ENCODE assay signal across 9 mouse cellular contexts in the genomic region with DNA sequence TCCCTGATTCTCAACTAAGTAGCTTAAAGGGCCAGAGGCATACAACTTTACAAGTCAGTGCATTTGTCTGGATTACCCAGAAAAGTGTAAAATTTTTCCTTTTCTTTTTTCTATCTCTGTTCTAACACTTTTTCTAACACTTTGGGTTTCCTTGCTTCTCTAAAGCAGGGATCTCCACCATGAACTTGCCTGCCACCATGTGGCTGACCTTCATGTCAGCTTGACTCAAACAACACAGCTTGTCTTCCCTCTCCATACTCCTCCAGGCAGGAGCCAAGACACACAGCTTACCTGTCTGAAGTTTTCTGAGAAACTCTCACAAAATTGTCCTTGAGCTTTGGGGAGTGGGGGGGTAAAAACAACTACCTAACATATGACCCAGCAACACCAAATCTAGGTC. TPM values are rescaled to one million over a fixed set of nuclear protein-coding genes. Genes with fewer than 3 reads are reported as not detected.
DNase-seq lines count a peak whose midpoint lies in the region; ATAC-seq lines count a peak whose summit lies in the region.
"Had no signal": no experiment of that assay in that cellular context is flagged by ENCODE, and none has a peak within 500 bp of the region (broad histone marks: within the 10 kb centered on the region; RNA-seq: fewer than 3 reads in every experiment).

No protein-coding gene starts in this region.

- H3K4me3 ChIP-seq in heart, embryonic 11.5 days (ENCODE audit: low read depth, low read length), result no peak overlapping the region
- H3K4me3 ChIP-seq in neural tube, embryonic 15.5 days (replicated peaks), result no peak overlapping the region
- H3K4me3 ChIP-seq: limb, embryonic 13.5 days had no signal

- no peak for ATAC-seq in heart, embryonic 11.5 days (replicated peaks; ENCODE audit: insufficient number of reproducible peaks, low FRiP score, low TSS enrichment)
- ATAC-seq in neural tube, embryonic 15.5 days (ENCODE audit: low FRiP score), result no peak
- ATAC-seq in granulocyte monocyte progenitor cell, adult 5-6 weeks (replicated peaks; ENCODE audit: poor library complexity, severe bottlenecking), result no peak

- H3K9me3 ChIP-seq in heart, embryonic 11.5 days (replicated peaks; ENCODE audit: control insufficient read depth, low read length), result no peaks in the 10 kb centered on the region
- H3K9me3 ChIP-seq in neural tube, embryonic 15.5 days (replicated peaks), result no peaks in the 10 kb centered on the region

- H3K27ac ChIP-seq in heart, embryonic 11.5 days (ENCODE audit: low read depth, low read length), result no peak overlapping the region
- H3K27ac ChIP-seq in neural tube, embryonic 15.5 days (replicated peaks), result no peak overlapping the region
- H3K27ac ChIP-seq: limb, embryonic 13.5 days had no signal

- no peaks in the 10 kb centered on the region for H3K36me3 ChIP-seq in heart, embryonic 11.5 days (ENCODE audit: control insufficient read depth, insufficient read depth, low read length)
- H3K36me3 ChIP-seq in neural tube, embryonic 15.5 days, result no peaks in the 10 kb centered on the region
- H3K36me3 ChIP-seq: limb, embryonic 13.5 days had no signal

- H3K4me1 ChIP-seq in heart, embryonic 11.5 days (ENCODE audit: control insufficient read depth, insufficient read depth, low read length), result no peaks in the 10 kb centered on the region
- no peaks in the 10 kb centered on the region for H3K4me1 ChIP-seq in neural tube, embryonic 15.5 days
- H3K4me1 ChIP-seq: limb, embryonic 13.5 days had no signal

- peak; percentile 23 to 64 for DNase-seq in heart, adult 18-20 months
- DNase-seq in 3T3-L1 (ENCODE audit: low read depth, low spot score), result peak; percentile 51
- peak; percentile 38 for DNase-seq in ES-CJ7 (ENCODE audit: low read depth, low spot score)
- DNase-seq in kidney, postnatal 36 days, result peak; percentile 43 to 81
- no peak for DNase-seq in layer of hippocampus, adult 9-10 months (ENCODE audit: low spot score)

- H3K4me2 ChIP-seq in heart, embryonic 11.5 days, result no peak overlapping the region
- no peak overlapping the region for H3K4me2 ChIP-seq in neural tube, embryonic 15.5 days
- H3K4me2 ChIP-seq: limb, embryonic 13.5 days had no signal

- H3K27me3 ChIP-seq in heart, embryonic 11.5 days (ENCODE audit: control insufficient read depth, insufficient read depth, low read length), result no peaks in the 10 kb centered on the region
- no peaks in the 10 kb centered on the region for H3K27me3 ChIP-seq in neural tube, embryonic 15.5 days (replicated peaks)
- H3K27me3 ChIP-seq: limb, embryonic 13.5 days had no signal

- no peak overlapping the region for H3K9ac ChIP-seq in heart, embryonic 11.5 days (ENCODE audit: low read depth, low read length)
- no peak overlapping the region for H3K9ac ChIP-seq in neural tube, embryonic 15.5 days (replicated peaks)
- H3K9ac ChIP-seq: limb, embryonic 13.5 days had no signal

RNA-seq across cellular contexts. Expression of a gene that starts 17.9 kb away (rescaled TPM):
- total RNA-seq in heart, adult 18-20 months (2021), result 10 to 100 TPM; 76.8 to 80.9 TPM
- 47.1 TPM in 2 replicates for polyA plus RNA-seq in heart, embryonic 11.5 days (2014; fragmentation: Nextera tagmentation; extraction: Ambion mirVana)
- polyA plus RNA-seq in neural tube, embryonic 15.5 days (2015; fragmentation: Nextera tagmentation; extraction: Ambion mirVana), result 10.8 and 16.4 TPM in 2 replicates
- total RNA-seq in granulocyte monocyte progenitor cell, adult 5-6 weeks (2014; fragmentation: Nextera tagmentation), result 19.9 and 25.1 TPM in 2 replicates
- 26.4 and 26.5 TPM in 2 replicates for total RNA-seq in granulocyte monocyte progenitor cell, adult 5-6 weeks (2017)
